Mouse (Mus musculus) brain, embryonic 14.5 days (tissue): ENCODE measurements at regions not wholly inside any gene's neighbourhood (a gene's known extent, or its start where the extent isn't known, plus 50 kb on each side); places are given as distances from the start of the nearest gene placed in this dataset.

Experiments used
- DNase-seq: peaks from one replicate; pipeline ENCODE4 v3.0.0-alpha.2; 2011; ENCODE audit warnings: low read depth
- CTCF ChIP-seq: fragments of 200-500 bp; IDR thresholded peaks from 2 replicates; pipeline ENCODE4 v1.5.1; 2012; ENCODE audit warnings: inconsistent platforms, mild to moderate bottlenecking, moderate library complexity, borderline replicate concordance; ENCODE audit not compliant: insufficient read depth, insufficient read length; ENCODE audit errors: extremely low read depth
- POLR2A ChIP-seq: fragments of 200-500 bp; IDR thresholded peaks from 2 replicates; pipeline ENCODE4 v1.6.1; 2012; ENCODE audit warnings: mild to moderate bottlenecking, inconsistent platforms, borderline replicate concordance; ENCODE audit not compliant: poor library complexity, insufficient read depth, insufficient read length, severe bottlenecking; ENCODE audit errors: extremely low read depth

GRCm38 (mm10) chr1:56453756-56454155, 183.5 kb downstream of the Hsfy2 start:
- no peak for TF ChIP-seq CTCF
- no peak for TF ChIP-seq POLR2A
- no peak for DNase-seq

GRCm38 (mm10) chr1:56442835-56443234, 194.4 kb downstream of the Hsfy2 start:
- TF ChIP-seq POLR2A (no peak), CTCF (no peak)
- no peak for DNase-seq

DNA sequence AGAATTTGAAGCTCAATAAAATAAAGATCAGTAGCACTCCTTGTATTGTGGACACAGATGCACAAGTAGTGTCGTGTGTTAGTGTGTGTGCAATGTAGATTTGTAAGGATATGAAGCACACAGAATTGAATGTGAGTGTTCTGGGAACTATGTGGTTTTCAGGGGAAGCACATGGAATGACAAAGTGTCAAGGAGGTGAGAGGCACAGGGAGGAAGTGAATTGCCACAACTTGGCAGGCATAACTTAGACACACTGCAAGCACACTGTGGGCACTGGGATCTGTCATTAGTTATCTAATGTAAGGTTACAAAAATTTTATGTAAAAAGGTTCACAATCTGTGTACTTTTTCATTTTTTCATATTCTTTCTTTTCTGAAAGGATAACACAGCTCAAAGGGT, 230.4 kb downstream of the Hsfy2 start:
- DNase-seq, result no peak
- TF ChIP-seq CTCF, result no peak
- no peak for TF ChIP-seq POLR2A

GRCm38 (mm10) chr1:56403351-56403750, 233.9 kb downstream of the Hsfy2 start:
- no peak for TF ChIP-seq CTCF
- no peak for TF ChIP-seq POLR2A
- peak; percentile 71 for DNase-seq

DNA sequence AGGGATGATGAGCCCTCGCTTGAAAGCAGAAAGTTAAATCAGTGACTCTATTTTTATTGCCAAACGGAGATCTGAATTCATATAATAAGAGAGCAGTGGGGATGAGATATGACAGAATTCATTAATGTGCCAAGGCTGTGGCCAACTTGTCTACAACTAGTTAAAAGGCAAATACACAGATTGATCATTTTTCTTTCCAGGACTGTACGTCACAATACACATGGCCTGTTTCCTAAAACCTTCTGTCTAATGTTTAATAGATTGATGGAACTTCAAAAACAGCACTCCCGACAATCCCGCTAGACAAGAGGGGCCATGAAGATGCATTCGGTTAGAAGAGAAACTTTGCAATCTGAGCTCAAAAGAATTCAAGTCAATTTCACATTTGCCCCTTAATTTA, 241.4 kb downstream of the Hsfy2 start:
- DNase-seq, result peak; percentile 72
- TF ChIP-seq POLR2A (no peak), CTCF (no peak)

DNA sequence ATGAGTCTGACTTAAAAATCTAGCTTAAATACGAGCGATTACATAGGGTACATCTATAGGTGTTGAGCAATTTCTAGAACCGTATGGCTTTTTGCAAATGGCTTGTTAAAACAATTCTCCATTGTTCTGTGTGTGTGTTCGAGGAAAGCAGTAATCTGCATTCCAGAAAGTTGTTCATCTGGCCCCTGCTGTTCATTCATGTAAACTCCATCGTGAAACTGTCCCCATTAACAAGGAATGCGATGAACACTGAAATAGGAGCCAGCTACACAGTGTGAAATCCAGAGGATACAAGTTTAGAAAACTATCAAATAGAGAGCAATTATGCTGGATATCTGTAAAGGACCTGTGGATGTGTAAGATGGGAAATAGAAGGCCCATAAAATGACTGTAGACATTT, 250.1 kb downstream of the Hsfy2 start:
- no peak for DNase-seq
- TF ChIP-seq CTCF (no peak), POLR2A (no peak)

DNA sequence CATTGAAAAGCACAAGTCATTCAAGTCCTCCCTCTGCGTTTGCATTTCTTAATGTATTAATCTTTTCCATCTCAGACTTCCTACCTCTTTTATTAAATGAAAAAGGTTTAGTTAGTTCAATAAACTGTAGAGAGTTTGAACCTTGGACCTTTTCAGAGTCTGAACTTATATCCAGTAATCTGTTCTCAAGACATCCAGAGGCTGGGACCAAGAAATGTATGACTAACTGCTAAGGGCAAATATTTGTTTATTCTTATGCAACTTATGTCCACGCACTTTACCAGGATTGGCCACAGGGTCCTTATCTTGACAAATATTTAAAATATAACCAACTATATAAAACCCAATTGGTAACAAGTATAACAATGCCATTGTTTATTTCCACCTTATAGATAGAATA, 270.9 kb downstream of the Hsfy2 start:
- TF ChIP-seq POLR2A, result no peak
- TF ChIP-seq CTCF, result no peak
- no peak for DNase-seq

- TF ChIP-seq POLR2A (no peak), CTCF (no peak)
- DNase-seq, result no peak
These were observed 276.4 kb downstream of the Hsfy2 start for GRCm38 (mm10) chr1:56360857-56361256.

GRCm38 (mm10) chr1:56346638-56347037, 290.6 kb downstream of the Hsfy2 start:
- TF ChIP-seq POLR2A (no peak), CTCF (no peak)
- DNase-seq, result no peak

GRCm38 (mm10) chr1:56344952-56345351, 292.3 kb downstream of the Hsfy2 start:
- DNase-seq, result peak; percentile 92
- TF ChIP-seq CTCF (no peak), POLR2A (no peak)

- TF ChIP-seq CTCF (no peak), POLR2A (no peak)
- no peak for DNase-seq
These were observed 309.9 kb downstream of the Hsfy2 start for GRCm38 (mm10) chr1:56327381-56327780.

GRCm38 (mm10) chr1:56308586-56308985, 328.6 kb downstream of the Hsfy2 start:
- no peak for TF ChIP-seq POLR2A
- TF ChIP-seq CTCF, result no peak
- DNase-seq, result no peak

DNA sequence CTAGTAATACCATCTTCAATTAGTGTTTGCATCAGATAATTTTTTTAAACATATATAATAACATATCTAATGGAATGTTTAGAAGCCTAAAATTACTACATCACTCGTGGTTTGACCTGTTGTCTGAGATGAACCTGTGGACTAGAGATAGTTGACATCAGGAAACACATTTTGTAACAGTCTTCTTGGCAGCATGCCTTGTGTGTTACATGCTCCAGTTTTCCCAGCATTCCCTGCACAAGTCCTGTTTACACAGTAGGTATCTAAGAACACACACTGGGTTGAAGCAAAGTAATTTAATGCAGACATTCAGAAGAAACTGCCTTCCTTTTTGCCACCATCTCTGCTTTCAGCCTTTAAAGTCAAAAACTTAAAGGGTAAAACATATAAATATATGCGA, 342.8 kb downstream of the Hsfy2 start:
- DNase-seq, result peak; percentile 23
- TF ChIP-seq POLR2A, result no peak
- TF ChIP-seq CTCF, result no peak

DNA sequence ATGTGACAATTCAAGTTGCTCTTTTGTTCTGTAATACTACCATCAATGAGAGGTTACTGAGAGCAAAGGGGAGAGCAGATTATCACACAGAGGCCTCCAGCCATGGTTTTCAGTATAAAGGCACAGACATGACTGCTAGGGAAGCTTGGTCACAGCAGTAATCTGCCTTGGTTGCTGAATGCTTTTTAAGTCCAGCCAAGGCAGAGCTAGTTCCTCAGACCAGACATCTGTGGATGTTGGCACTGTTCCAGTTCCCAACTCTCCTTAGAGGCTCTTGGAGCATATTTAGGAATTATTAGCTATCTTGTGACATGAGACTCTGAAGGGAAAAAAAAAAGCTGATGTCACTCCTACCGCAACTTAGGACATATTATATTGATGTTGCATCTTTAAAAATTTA, 347.5 kb downstream of the Hsfy2 start:
- no peak for TF ChIP-seq POLR2A
- TF ChIP-seq CTCF, result no peak
- peak; percentile 81 for DNase-seq
